Mouse (Mus musculus) lung, embryonic 16.5 days (tissue): ENCODE measurements at regions not wholly inside any gene's neighbourhood (a gene's known extent, or its start where the extent isn't known, plus 50 kb on each side); places are given as distances from the start of the nearest gene placed in this dataset.

Experiments
- ATAC-seq: fragments of 200-750 bp; cut with Nextera tagmentation; 2 replicates; pipeline ENCODE4 v1.8.0; 2017; ENCODE audit warnings: low read depth, mild to moderate bottlenecking, moderate library complexity
- H3K27ac ChIP-seq: fragments of 300-500 bp; sonication (generic); 2 replicates; pipeline ENCODE4 v1.5.1; 2014; ENCODE audit warnings: mild to moderate bottlenecking, control low read depth, low read length
- H3K27me3 ChIP-seq: fragments of 300-500 bp; sonication (generic); 2 replicates; pipeline ENCODE4 v1.6.1; 2014; ENCODE audit warnings: low read depth, low read length, mixed read lengths; ENCODE audit not compliant: control insufficient read depth, insufficient read depth
- H3K36me3 ChIP-seq: fragments of 300-500 bp; sonication (generic); 2 replicates; pipeline ENCODE4 v1.6.1; 2014; ENCODE audit warnings: low read length; ENCODE audit not compliant: control insufficient read depth, insufficient read depth
- H3K4me1 ChIP-seq: fragments of 300-500 bp; sonication (generic); replicated peaks from 2 replicates; pipeline ENCODE4 v1.6.1; 2014; ENCODE audit warnings: low read length, mixed read lengths; ENCODE audit not compliant: control insufficient read depth, insufficient read depth
- H3K4me2 ChIP-seq: fragments of 300-500 bp; sonication (generic); 2 replicates; pipeline ENCODE4 v1.6.1; 2014; ENCODE audit warnings: low read depth, low read length, control low read depth
- H3K4me3 ChIP-seq: fragments of 300-500 bp; sonication (generic); 2 replicates; pipeline ENCODE4 v1.5.1; 2014; ENCODE audit warnings: mild to moderate bottlenecking, low read length, control low read depth
- H3K9ac ChIP-seq: fragments of 300-500 bp; sonication (generic); 2 replicates; pipeline ENCODE4 v1.6.1; 2014; ENCODE audit warnings: low read length, control low read depth
- H3K9me3 ChIP-seq: fragments of 300-500 bp; sonication (generic); 2 replicates; pipeline ENCODE4 v1.6.1; 2016; ENCODE audit warnings: low read length; ENCODE audit not compliant: control insufficient read depth
- WGBS: fragments of 180-500 bp; shearing (Covaris S2); extraction: QIAGEN DNeasy Blood & Tissue Kit; methylation state at CpG from one replicate; pipeline ENCODE4 v1.1.7; 2014; 5-methylcytosine and 5-hydroxymethylcytosine counted together

DNA sequence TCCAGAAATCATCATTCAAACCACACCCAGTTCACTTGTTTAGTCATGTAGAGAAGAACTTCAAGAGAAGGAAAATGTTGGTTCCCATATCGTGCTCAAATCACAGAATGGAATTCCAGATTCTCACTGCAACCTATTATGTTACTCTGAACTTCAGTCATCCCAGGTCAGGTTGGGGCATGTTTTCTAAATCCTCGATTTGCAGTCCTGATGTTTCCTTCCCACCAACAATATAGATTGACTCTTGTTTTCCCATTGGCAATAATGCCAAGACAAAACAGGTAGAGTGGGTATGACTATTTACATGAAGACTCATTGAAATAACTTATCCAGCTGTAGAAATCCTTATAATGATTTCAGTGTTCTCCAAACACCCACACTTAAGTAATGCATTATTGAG lies 86.4 kb upstream of the Fam83b start:
- Histone ChIP-seq H3K9ac (no peak overlapping the region), H3K4me3 (no peak overlapping the region), H3K4me2 (no peak overlapping the region), H3K27ac (no peak overlapping the region), H3K36me3 (no peaks in the 10 kb centered on the region), H3K9me3 (no peaks in the 10 kb centered on the region), H3K4me1 (no peaks in the 10 kb centered on the region), H3K27me3 (no peaks in the 10 kb centered on the region)
- 77% methylated on average over 2 of the region's 2 CpGs for whole genome bisulfite sequencing
- no peak for ATAC-seq

DNA sequence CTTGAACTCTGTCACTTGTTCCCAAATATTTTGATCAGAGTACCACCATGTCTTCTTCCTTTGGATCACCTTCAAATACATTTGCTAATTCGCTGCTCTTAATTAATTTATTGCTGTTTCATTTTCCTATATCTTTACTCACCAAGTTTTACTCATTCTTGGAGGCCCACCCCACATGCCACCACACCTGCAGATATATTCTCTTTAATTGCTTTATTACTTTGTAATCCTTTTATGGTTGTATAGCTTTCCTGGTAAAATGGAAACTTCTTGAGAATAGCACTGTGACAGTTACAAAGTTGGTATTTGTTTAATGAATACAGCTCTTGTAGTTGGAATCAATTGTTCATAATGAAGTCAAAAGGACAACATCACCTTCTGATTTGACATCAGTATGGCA lies 82.6 kb upstream of the Fam83b start:
- H3K27me3 ChIP-seq = no peaks in the 10 kb centered on the region
- H3K4me3 ChIP-seq = no peak overlapping the region
- 84% methylated on average over 1 of the region's 1 CpGs for WGBS
- H3K4me1 ChIP-seq = no peaks in the 10 kb centered on the region
- ATAC-seq = no peak
- no peak overlapping the region for H3K4me2 ChIP-seq
- no peak overlapping the region for H3K9ac ChIP-seq
- no peak overlapping the region for H3K27ac ChIP-seq
- H3K9me3 ChIP-seq = no peaks in the 10 kb centered on the region
- no peaks in the 10 kb centered on the region for H3K36me3 ChIP-seq

DNA sequence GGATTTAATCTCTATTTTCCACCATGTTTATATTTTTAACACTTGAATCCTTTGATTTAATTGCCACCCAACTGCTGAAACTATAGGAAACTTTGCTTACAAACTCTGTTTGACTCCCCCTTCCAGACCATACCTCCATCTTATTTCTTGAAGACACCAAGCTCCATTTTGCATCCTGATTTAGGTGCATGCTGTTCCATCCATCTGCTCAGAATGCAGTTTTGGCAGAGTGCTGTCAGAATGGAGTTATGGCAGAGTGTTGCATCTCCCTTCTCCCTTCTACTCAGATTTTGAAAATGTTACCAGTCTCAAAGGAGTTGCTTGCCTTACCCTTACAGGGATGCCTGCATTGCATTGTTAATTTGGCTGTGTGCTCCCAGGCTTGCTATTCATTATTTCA lies 79.5 kb upstream of the Fam83b start:
- Histone ChIP-seq H3K36me3 (no peaks in the 10 kb centered on the region), H3K4me2 (no peak overlapping the region), H3K9me3 (no peaks in the 10 kb centered on the region), H3K9ac (no peak overlapping the region), H3K27ac (no peak overlapping the region), H3K4me1 (no peaks in the 10 kb centered on the region), H3K4me3 (no peak overlapping the region), H3K27me3 (no peaks in the 10 kb centered on the region)
- ATAC-seq = no peak
